32 mouse cellular contexts compared by ENCODE assay signal in genomic region chr3:41093210-41093609, GRCm38 (mm10).
"Had no signal": no experiment of that assay in that cellular context is flagged by ENCODE, and none has a peak within 500 bp of the region (broad histone marks: within the 10 kb centered on the region; RNA-seq: fewer than 3 reads in every experiment).

No protein-coding gene starts in this region.

- H3K9me3 ChIP-seq: limb, embryonic 10.5 days; limb, embryonic 12.5 days; limb, embryonic 13.5 days; limb, embryonic 15.5 days; liver, embryonic 12.5 days; liver, embryonic 13.5 days; liver, embryonic 15.5 days; lung, embryonic 15.5 days; megakaryocyte, embryonic 14.5 days; midbrain, embryonic 10.5 days; midbrain, embryonic 12.5 days; midbrain, embryonic 13.5 days; midbrain, embryonic 15.5 days; neural tube, embryonic 12.5 days; neural tube, embryonic 13.5 days had no signal

- H3K4me3 ChIP-seq: limb, embryonic 10.5 days; limb, embryonic 12.5 days; limb, embryonic 13.5 days; limb, embryonic 15.5 days; liver, embryonic 12.5 days; liver, embryonic 13.5 days; liver, embryonic 15.5 days; lung, embryonic 15.5 days; megakaryocyte, embryonic 14.5 days; midbrain, embryonic 10.5 days; midbrain, embryonic 12.5 days; midbrain, embryonic 13.5 days; midbrain, embryonic 15.5 days; myocyte; neural tube, embryonic 12.5 days; neural tube, embryonic 13.5 days had no signal

- ATAC-seq: liver, embryonic 12.5 days; liver, postnatal 0 days; lung, postnatal 0 days; midbrain, embryonic 13.5 days; midbrain, embryonic 15.5 days; midbrain, embryonic 16.5 days had no signal

- H3K27me3 ChIP-seq: limb, embryonic 12.5 days; limb, embryonic 13.5 days; limb, embryonic 15.5 days; liver, embryonic 12.5 days; liver, embryonic 13.5 days; liver, embryonic 15.5 days; lung, embryonic 15.5 days; megakaryocyte, embryonic 14.5 days; midbrain, embryonic 12.5 days; midbrain, embryonic 13.5 days; midbrain, embryonic 15.5 days; neural tube, embryonic 12.5 days; neural tube, embryonic 13.5 days had no signal

- H3K4me1 ChIP-seq: limb, embryonic 10.5 days; limb, embryonic 12.5 days; limb, embryonic 13.5 days; limb, embryonic 15.5 days; liver, embryonic 12.5 days; liver, embryonic 13.5 days; liver, embryonic 15.5 days; lung, embryonic 15.5 days; midbrain, embryonic 10.5 days; midbrain, embryonic 12.5 days; midbrain, embryonic 13.5 days; midbrain, embryonic 15.5 days; neural tube, embryonic 12.5 days; neural tube, embryonic 13.5 days had no signal

- H3K9ac ChIP-seq: limb, embryonic 12.5 days; limb, embryonic 13.5 days; limb, embryonic 15.5 days; liver, embryonic 12.5 days; liver, embryonic 13.5 days; liver, embryonic 14.5 days; liver, embryonic 15.5 days; liver, postnatal 0 days; lung, embryonic 14.5 days; lung, embryonic 15.5 days; midbrain, embryonic 12.5 days; midbrain, embryonic 13.5 days; midbrain, embryonic 15.5 days; neural tube, embryonic 12.5 days; neural tube, embryonic 13.5 days had no signal

- H3K36me3 ChIP-seq: limb, embryonic 10.5 days; limb, embryonic 12.5 days; limb, embryonic 13.5 days; limb, embryonic 15.5 days; liver, embryonic 12.5 days; liver, embryonic 13.5 days; liver, embryonic 15.5 days; lung, embryonic 15.5 days; midbrain, embryonic 10.5 days; midbrain, embryonic 12.5 days; midbrain, embryonic 13.5 days; midbrain, embryonic 15.5 days; neural tube, embryonic 12.5 days; neural tube, embryonic 13.5 days had no signal

- DNase-seq: liver; liver, embryonic 13.5 days; liver, postnatal 0 days; lung, adult 18-20 months; lung, adult 2 months; lung, embryonic 14.5 days; lung, postnatal 10 days; lung, postnatal 14 days; lung, postnatal 36 days; lung, postnatal 4 days; midbrain, embryonic 14.5 days had no signal

- H3K4me2 ChIP-seq: limb, embryonic 12.5 days; limb, embryonic 13.5 days; limb, embryonic 15.5 days; liver, embryonic 11.5 days; liver, embryonic 12.5 days; liver, embryonic 13.5 days; liver, embryonic 15.5 days; lung, embryonic 14.5 days; lung, embryonic 15.5 days; midbrain, embryonic 11.5 days; midbrain, embryonic 12.5 days; midbrain, embryonic 13.5 days; midbrain, embryonic 15.5 days; neural tube, embryonic 12.5 days; neural tube, embryonic 13.5 days had no signal

- H3K27ac ChIP-seq: limb, embryonic 10.5 days; limb, embryonic 12.5 days; limb, embryonic 13.5 days; limb, embryonic 15.5 days; liver, embryonic 12.5 days; liver, embryonic 13.5 days; liver, embryonic 14.5 days; liver, embryonic 15.5 days; lung, embryonic 15.5 days; macrophage; midbrain, embryonic 10.5 days; midbrain, embryonic 12.5 days; midbrain, embryonic 13.5 days; midbrain, embryonic 15.5 days; neural tube, embryonic 12.5 days; neural tube, embryonic 13.5 days had no signal
